Mouse (Mus musculus) intestine, postnatal 0 days (tissue): ENCODE data around the gene Araf. TPM values are rescaled to one million over a fixed set of nuclear protein-coding genes. Genes with fewer than 3 reads are reported as not detected.
"Not testable (repeated sequence)": the region's sequence is repeated elsewhere in the genome, so short reads cannot be mapped to it uniquely, and the experiment has no call there.

Experiments used
- ATAC-seq: fragments of 200-750 bp; cut with Nextera tagmentation; 2 replicates; pipeline ENCODE4 v1.8.0; 2017; ENCODE audit warnings: mild to moderate bottlenecking, moderate TSS enrichment, moderate library complexity
- H3K27ac ChIP-seq: fragments of 300-500 bp; sonication (generic); 2 replicates; pipeline ENCODE4 v1.5.1; 2014; ENCODE audit warnings: mild to moderate bottlenecking, low read depth, low read length, moderate library complexity
- H3K27me3 ChIP-seq: fragments of 300-500 bp; sonication (generic); replicated peaks from 2 replicates; pipeline ENCODE4 v1.6.1; 2014; ENCODE audit warnings: low read length, mixed read lengths; ENCODE audit not compliant: control insufficient read depth, insufficient read depth
- H3K36me3 ChIP-seq: fragments of 300-500 bp; sonication (generic); 2 replicates; pipeline ENCODE4 v1.6.1; 2014; ENCODE audit warnings: mild to moderate bottlenecking, moderate library complexity; ENCODE audit not compliant: control insufficient read depth, insufficient read depth
- H3K4me1 ChIP-seq: fragments of 300-500 bp; sonication (generic); replicated peaks from 2 replicates; pipeline ENCODE4 v1.6.1; 2014; ENCODE audit warnings: antibody characterized with exemption, low read length, mixed read lengths; ENCODE audit not compliant: control insufficient read depth, insufficient read depth
- H3K4me2 ChIP-seq: fragments of 300-500 bp; sonication (generic); replicated peaks from 2 replicates; pipeline ENCODE4 v1.6.1; 2014; ENCODE audit warnings: low read depth, mild to moderate bottlenecking, moderate library complexity
- H3K4me3 ChIP-seq: fragments of 300-500 bp; sonication (generic); 2 replicates; pipeline ENCODE4 v1.5.1; 2014; ENCODE audit warnings: low read depth, low read length
- H3K9ac ChIP-seq: fragments of 300-500 bp; sonication (generic); 2 replicates; pipeline ENCODE4 v1.6.1; 2014; ENCODE audit warnings: mild to moderate bottlenecking, low read depth, low read length
- H3K9me3 ChIP-seq: fragments of 300-500 bp; sonication (generic); 2 replicates; pipeline ENCODE4 v1.6.1; 2016; ENCODE audit warnings: mixed run types; ENCODE audit not compliant: control insufficient read depth
- CTCF ChIP-seq: sonication (generic); IDR thresholded peaks from 2 replicates; pipeline ENCODE4 v1.5.1; 2016; ENCODE audit warnings: low read depth, mild to moderate bottlenecking, control low read depth, antibody characterized with exemption, moderate library complexity
- WGBS: fragments of 180-500 bp; shearing (Covaris S2); extraction: QIAGEN DNeasy Blood & Tissue Kit; methylation state at CpG from one replicate; pipeline ENCODE4 v1.1.7; 2014; 5-methylcytosine and 5-hydroxymethylcytosine counted together
- polyA plus RNA-seq: library from polyadenylated mRNA; unstranded; fragments of >200 nt; fragmentation: Nextera tagmentation; extraction: Ambion mirVana; gene quantifications from 2 replicates; pipeline ENCODE4 v1.2.1, GENCODE M21; 2015

The Araf gene
- polyA plus RNA-seq, 1 experiment from 2014 or later, result 67.0 TPM

DNA sequence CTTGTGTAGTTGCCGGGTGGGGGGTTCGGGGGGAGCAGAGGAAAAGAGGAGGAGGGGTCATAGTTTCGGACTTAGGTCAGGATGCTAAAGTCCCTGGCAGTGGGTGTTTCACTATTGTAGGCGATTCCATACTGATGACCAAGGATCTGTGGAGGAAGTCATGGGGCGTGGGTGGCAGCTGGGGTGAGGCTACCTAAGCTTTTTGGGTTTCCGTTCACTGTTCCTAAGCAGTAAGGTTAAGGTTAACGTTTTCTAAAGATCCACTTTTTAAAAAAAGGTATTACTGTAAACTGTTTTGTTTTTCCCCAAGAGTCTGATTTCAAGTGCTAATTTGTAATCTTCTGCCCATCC lies 1.2 kb downstream of the Araf start:
- ATAC-seq, result no peak
- TF ChIP-seq CTCF, result no peak
- H3K9me3 ChIP-seq, result no peaks in the 10 kb centered on the region
- no peaks in the 10 kb centered on the region for H3K4me1 ChIP-seq
- WGBS, result 20% methylated on average over 7 of the region's 7 CpGs
- 0 out of 2 replicates have a peak overlapping the region, but pooled peaks have one; percentile 62 for H3K27ac ChIP-seq
- H3K27me3 ChIP-seq, result no peaks in the 10 kb centered on the region
- H3K4me3 ChIP-seq, result peak overlapping the region; percentile 38
- H3K4me2 ChIP-seq, result peak overlapping the region; percentile 57
- 0 out of 2 replicates have a peak overlapping the region, but pooled peaks have one; percentile 26 for H3K9ac ChIP-seq
- H3K36me3 ChIP-seq, result no peaks in the 10 kb centered on the region

DNA sequence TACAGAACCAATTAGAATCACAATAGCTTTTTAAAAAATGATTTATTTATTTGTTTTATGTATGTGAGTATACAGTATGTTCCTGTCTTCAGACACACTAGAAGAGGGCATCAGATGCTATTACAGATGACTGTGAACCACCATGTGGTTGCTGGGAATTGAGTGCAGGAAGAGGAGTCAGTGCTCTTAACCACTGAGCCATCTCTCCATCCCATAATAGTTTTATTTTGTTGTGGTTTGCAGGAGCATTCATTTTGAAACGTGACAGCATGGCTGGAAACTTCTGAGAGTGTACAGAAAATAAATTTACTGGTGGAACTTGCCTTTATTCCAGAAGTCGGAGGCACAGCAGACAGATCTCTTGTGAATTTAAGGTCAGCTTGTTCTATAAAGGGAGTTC lies 3.8 kb downstream of the Araf start:
- whole genome bisulfite sequencing, result 74% methylated on average over 2 of the region's 2 CpGs
- Histone ChIP-seq H3K36me3 (no peaks in the 10 kb centered on the region), H3K4me3 (no peak overlapping the region), H3K9ac (no peak overlapping the region), H3K27me3 (no peaks in the 10 kb centered on the region), H3K4me1 (no peaks in the 10 kb centered on the region), H3K27ac (no peak overlapping the region), H3K9me3 (no peaks in the 10 kb centered on the region), H3K4me2 (no peak overlapping the region)
- no peak for TF ChIP-seq CTCF
- ATAC-seq, result no peak

DNA sequence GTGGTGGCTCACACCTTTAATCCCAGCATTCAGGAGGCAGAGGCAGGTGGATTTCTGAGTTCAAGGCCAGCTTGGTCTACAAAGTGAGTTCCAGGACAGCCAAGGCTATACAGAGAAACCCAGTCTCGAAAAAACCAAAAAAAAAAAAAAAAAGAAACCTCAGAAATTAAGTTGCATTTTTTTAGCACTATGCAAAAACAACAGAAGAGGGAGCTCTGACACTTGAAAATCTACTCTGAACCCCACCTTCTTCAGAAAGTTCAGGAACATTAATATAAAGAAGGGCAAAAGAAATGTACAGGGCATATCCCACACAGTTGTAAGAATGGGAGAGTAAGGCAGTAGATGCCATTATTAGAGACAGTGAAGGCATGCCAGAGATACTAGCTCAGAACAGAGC lies 6.7 kb downstream of the Araf start:
- not testable (repeated sequence) for H3K27ac ChIP-seq, H3K27me3 ChIP-seq, H3K4me1 ChIP-seq, H3K4me2 ChIP-seq, ATAC-seq, H3K36me3 ChIP-seq, H3K4me3 ChIP-seq, H3K9ac ChIP-seq, H3K9me3 ChIP-seq
- TF ChIP-seq CTCF, result peak; percentile 34; the same call in 1 of the 2 replicates
- WGBS, result 43% methylated on average over 1 of the region's 1 CpGs

DNA sequence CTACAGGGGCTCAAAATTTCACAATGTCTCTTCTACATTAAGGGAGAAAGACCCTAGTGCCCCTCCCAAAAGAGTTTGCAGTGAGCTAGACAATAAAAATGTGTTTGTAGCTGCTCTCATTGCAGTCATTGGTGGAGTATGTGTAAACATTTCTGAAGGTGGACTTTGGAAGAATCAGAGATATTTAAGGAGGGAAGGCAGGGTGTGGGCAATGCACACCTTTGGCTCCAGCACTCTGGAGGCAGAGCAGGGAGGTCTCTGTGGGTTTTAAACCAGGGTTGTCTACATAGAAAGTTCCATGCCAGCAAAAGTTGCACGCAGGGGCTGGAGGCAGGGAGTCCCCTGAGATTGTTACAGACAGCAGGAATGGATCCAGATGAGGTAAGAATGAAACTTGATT lies 8.7 kb downstream of the Araf start:
- Histone ChIP-seq H3K4me3 (no peak overlapping the region), H3K4me1 (no peaks in the 10 kb centered on the region), H3K27me3 (no peaks in the 10 kb centered on the region), H3K9ac (no peak overlapping the region), H3K36me3 (no peaks in the 10 kb centered on the region), H3K4me2 (no peak overlapping the region), H3K9me3 (no peaks in the 10 kb centered on the region), H3K27ac (no peak overlapping the region)
- WGBS, result 33% methylated on average over 1 of the region's 1 CpGs
- TF ChIP-seq CTCF, result no peak
- no peak for ATAC-seq

DNA sequence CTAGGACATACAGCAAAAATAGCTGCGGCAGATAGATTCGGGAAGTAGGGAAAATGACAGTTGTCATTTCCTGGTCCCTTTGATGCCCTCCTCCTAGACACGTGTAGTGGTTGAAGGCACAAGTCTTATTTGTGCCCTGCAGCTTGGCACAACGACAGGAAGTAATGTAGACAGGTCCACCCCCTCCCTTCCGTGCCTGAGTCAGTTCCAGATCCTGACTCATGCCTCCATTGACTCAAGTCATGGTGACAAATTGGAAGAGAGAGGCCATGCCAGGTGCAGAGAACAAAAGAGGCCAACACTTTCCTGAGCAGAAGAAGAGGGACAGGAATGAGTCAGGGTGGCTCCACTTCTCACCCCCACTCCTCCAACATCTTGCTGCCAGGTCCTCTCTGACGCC lies 19.4 kb downstream of the Araf start:
- no peak overlapping the region for H3K4me3 ChIP-seq
- H3K4me2 ChIP-seq, result no peak overlapping the region
- 73% methylated on average over 6 of the region's 6 CpGs for WGBS
- H3K27me3 ChIP-seq, result no peaks in the 10 kb centered on the region
- ATAC-seq, result no peak
- no peak overlapping the region for H3K9ac ChIP-seq
- no peaks in the 10 kb centered on the region for H3K4me1 ChIP-seq
- H3K36me3 ChIP-seq, result no peaks in the 10 kb centered on the region
- H3K9me3 ChIP-seq, result no peaks in the 10 kb centered on the region
- no peak for TF ChIP-seq CTCF
- no peak overlapping the region for H3K27ac ChIP-seq

DNA sequence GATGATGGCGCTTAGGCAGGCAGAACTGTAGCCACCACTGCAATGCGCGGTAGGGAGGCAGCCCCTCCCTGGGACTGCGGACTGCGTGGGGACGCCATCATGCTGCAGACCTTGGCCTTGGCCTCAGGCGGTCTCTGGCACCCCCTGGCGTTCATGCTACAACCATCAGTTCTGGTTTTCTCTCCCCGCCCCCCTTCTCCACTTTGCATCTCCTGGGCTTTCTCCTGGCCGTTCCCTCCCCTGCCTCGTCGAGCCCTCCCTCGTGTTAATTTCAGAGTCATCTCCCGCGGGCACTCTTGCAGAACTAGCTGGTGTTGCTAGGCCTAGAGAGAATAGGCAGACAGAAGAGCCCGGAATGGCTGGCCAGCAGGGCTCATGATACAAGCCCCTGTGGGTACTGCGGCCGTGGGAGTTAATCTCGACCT lies 21.6 kb downstream of the Araf start:
- H3K27ac ChIP-seq, result no peak overlapping the region
- ATAC-seq, result peak; percentile 81
- no peak overlapping the region for H3K9ac ChIP-seq
- no peaks in the 10 kb centered on the region for H3K9me3 ChIP-seq
- H3K4me3 ChIP-seq, result peak overlapping the region; percentile 33
- WGBS, result 21% methylated on average over 19 of the region's 19 CpGs
- no peaks in the 10 kb centered on the region for H3K36me3 ChIP-seq
- peak overlapping the region; percentile 68 for H3K4me2 ChIP-seq
- no peaks in the 10 kb centered on the region for H3K4me1 ChIP-seq
- peak; percentile 92 for TF ChIP-seq CTCF
- H3K27me3 ChIP-seq, result no peaks in the 10 kb centered on the region
